Mouse (Mus musculus) ovary, adult 2 months (tissue): ENCODE measurements around the gene Rhov. TPM values are rescaled to one million over a fixed set of nuclear protein-coding genes. Genes with fewer than 3 reads are reported as not detected.

Experiments
- polyA plus RNA-seq: library from polyadenylated mRNA; depleted of rRNA; stranded (reverse); fragments of >200 nt; gene quantifications from 2 replicates; pipeline ENCODE4 v1.2.3, GENCODE M21; 2012; rRNA removed

Rhov gene
- polyA plus RNA-seq, result 1.1 and 2.0 TPM in 2 replicates

GRCm38 (mm10) chr2:119270643-119271331, at the start of gene Rhov:
TSS of gene Rhov (minus strand) at chr2:119271272.

GRCm38 (mm10) chr2:119288270-119288882, 17.3 kb upstream of the Rhov start, which contains the start of gene Vps18:
TSS of gene Vps18 (plus strand) at chr2:119288740.

DNA sequence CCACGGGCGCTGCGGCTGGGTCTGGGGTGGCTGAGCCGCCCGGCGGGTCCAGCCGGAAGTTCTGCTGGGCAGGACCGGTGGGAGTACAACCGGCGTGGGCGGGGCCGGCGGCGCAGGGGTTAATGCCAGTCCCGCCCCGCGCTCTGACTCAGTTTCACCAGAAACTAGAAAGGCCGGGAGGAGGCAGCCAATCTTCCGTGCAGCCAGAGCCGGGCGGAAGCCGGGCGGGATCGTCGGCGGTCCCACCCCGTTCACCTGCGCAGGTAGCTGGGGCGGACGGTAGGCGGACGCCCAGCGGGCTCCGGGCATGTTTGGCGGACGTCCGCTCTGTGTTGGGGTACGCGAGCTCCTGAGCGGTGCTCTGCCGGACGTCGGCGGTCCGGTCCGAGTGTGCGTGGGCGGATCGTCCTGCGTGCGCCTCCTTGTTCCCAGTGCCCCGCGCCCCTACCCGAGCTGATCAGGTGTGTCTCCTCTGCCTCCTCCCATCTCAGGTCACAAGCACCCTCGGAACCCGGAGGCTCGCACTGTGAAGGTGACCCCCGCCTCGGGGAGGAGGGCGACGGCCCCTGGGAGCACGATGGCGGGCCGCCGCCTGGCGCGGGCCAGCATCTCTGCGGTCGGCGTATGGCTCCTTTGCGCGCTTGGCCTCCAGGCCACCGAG, 33.7 kb downstream of the Rhov start, which contains the start of gene Spint1:
Gene Spint1, plus strand, starts transcription at position 153 of the 661 bp plus-strand sequence.

DNA sequence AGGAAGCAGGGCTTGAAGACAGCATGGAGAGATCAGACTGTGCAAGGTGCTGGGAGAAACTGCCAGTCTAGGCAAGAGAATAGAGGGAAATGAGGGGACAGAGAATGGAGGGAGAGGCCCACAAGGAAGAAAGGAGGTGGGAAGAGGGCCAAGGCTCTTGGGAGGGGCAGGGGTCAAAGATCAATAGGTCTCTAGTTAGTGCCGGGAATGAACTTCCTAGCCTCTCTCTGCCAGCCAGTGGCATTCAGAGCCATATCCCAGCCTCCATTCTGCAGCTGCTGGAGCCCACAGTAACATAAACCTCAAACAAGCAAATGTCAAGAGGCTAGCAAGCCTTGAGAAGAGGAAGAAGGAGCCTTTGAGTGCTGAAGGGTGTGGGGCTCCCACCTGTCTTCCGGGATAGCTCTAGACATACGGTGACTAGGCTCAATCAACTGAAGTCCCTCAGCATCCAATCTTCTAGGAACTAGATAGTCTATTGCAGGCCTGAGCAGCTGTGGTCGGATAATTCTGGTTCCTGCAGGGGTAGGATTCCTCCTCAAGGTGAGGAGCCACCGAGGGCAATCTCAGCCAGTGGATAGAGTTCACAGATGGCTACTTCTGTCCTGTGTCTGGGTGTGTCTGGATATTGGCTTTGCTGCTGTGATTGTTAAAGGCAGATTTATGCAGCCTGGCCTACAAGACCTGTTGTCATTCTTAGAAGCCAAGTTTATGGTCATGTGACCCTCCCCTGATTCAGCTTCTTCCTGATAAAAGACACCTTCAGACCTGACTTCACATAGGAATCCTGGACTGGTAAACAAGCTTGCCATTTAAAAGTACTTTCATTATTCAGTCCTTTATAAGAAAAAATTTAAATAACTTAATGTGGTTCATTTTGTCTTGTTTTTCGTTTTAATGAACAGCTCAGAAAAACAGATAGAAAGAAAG, 41.0 kb downstream of the Rhov start, which contains the start of gene Ppp1r14d:
Gene Ppp1r14d, minus strand, starts transcription at position 132 of the 930 bp plus-strand sequence.

Other genes starting within 250 kb of the Rhov start
- gene Ccdc32, start 241.9 kb downstream of the Rhov start, polyA plus RNA-seq, result 6.4 and 6.8 TPM in 2 replicates
- gene Rpusd2, start 236.5 kb downstream of the Rhov start, polyA plus RNA-seq, result 5.1 and 6.5 TPM in 2 replicates
- 0.27 and 0.40 TPM in 2 replicates for gene Knl1, start 224.2 kb downstream of the Rhov start, polyA plus RNA-seq
- 7.4 and 11.0 TPM in 2 replicates for gene Rad51, start 158.5 kb downstream of the Rhov start, polyA plus RNA-seq
- 18.1 and 27.7 TPM in 2 replicates for gene Rmdn3, start 114.2 kb downstream of the Rhov start, polyA plus RNA-seq
- 10.5 and 12.4 TPM in 2 replicates for gene Gchfr, start 103.5 kb downstream of the Rhov start, polyA plus RNA-seq
- gene Gm14137, start 96.8 kb downstream of the Rhov start, polyA plus RNA-seq, result 0.13 and 0.17 TPM in 2 replicates
- 43.4 and 54.0 TPM in 2 replicates for gene Zfyve19, start 62.7 kb downstream of the Rhov start, polyA plus RNA-seq
- 3.8 and 5.2 TPM in 2 replicates for gene Dnajc17, start 62.5 kb downstream of the Rhov start, polyA plus RNA-seq
- 2.0 and 2.3 TPM in 2 replicates for gene Ppp1r14d, start 41.4 kb downstream of the Rhov start, polyA plus RNA-seq
- gene Spint1, start 33.9 kb downstream of the Rhov start, polyA plus RNA-seq, result 19.4 and 26.9 TPM in 2 replicates
- gene Vps18, start 17.5 kb upstream of the Rhov start, polyA plus RNA-seq, result 33.1 and 33.4 TPM in 2 replicates
- gene Dll4, start 54.5 kb upstream of the Rhov start, polyA plus RNA-seq, result 23.7 and 24.2 TPM in 2 replicates
- gene Chac1, start 80.0 kb upstream of the Rhov start, polyA plus RNA-seq, result 4.0 and 9.1 TPM in 2 replicates
- 6.9 and 7.2 TPM in 2 replicates for gene Ino80, start 206.4 kb upstream of the Rhov start, polyA plus RNA-seq